Mouse (Mus musculus): Measurements from ENCODE around the gene Vmn1r37. TPM values are rescaled to one million over a fixed set of nuclear protein-coding genes. Genes with fewer than 3 reads are reported as not detected.

Vmn1r37 gene
- not detected in 2 replicates for polyA plus RNA-seq (2012; rRNA removed)

DNA sequence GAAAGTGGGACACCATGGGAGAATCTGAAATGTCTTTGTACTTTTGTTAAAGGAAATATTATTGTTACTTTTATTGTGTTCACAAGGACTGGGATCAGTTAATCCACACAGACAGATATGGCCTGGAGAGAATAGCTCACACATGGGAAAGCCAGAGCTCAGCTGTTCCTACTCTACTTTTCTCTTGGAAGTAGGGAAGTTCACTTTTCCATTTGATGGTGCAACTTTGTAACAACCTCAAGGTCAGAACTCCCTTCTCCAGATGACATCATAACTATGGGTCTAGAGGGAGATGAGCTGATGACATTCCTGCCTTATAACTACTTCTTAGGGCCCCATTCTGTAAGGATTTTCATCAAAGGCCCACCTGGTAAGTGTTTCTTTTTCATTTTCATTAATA, at the start of gene Vmn1r37:
Gene Vmn1r37, plus strand, starts transcription at position 301 of the 400 bp plus-strand sequence.

DNA sequence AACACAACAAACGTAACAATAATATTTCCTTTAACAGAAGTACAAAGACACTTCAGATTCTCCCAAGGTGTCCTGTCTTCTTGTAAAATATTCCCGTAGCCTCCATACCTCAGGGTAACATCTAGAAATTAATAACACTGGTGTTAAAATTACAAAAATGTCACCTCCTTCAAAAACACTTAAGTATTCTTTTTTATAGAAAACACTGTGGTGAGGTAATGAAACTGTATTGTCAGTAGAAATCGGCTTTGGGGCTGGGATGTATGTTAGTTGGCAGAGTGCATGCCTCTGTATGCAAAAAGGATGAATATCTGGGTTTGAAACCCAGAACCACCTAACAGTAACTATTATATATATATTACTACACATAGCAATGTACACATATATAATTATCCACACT, 43.4 kb upstream of the Vmn1r37 start, which contains the start of gene Vmn1r35:
Gene Vmn1r35, minus strand, starts transcription at position 101 of the 400 bp plus-strand sequence.

DNA sequence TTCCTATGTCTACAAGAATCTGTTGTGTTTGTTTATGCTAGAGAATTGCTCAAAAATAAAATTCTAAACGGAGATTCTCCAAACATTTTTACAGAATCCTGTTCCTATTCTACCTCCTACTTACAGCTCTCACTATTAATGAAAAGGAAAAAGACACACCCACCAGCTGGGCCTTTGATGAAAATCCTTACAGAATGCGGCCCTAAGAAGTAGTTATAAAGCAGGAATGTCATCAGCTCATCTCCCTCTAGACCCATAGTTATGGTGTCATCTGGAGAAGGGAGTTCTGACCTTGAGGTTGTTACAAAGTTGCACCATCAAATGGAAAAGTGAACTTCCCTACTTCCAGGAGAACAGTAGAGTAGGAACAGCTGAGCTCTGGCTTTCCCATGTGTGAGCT, 10.1 kb upstream of the Vmn1r37 start, which contains the start of gene Vmn1r36:
Gene Vmn1r36, minus strand, starts transcription at position 101 of the 400 bp plus-strand sequence.

DNA sequence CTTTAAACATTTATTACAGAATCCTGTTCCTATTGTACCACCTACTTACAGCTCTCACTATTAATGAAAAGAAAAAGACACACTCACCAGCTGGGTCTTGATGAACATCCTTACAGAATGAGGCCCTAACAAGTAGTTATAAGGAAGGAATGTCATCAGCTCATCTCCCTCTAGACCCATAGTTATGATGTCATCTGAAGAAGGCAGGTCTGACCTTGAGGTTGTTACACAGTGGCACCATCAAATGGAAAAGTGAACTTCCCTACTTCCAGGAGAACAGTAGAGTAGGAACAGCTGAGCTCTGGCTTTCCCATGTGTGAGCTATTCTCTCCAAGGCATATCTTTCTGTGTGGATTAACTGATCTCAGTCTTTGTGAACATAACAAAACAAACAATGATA, 53.3 kb downstream of the Vmn1r37 start, which contains the start of gene Vmn1r38:
Gene Vmn1r38, minus strand, starts transcription at position 101 of the 400 bp plus-strand sequence.

Other genes starting within 250 kb of the Vmn1r37 start
- gene Mad2l1, start 194.0 kb upstream of the Vmn1r37 start, polyA plus RNA-seq (2012; rRNA removed): 53.2 and 60.0 TPM in 2 replicates
- gene Vmn1r32, start 169.3 kb upstream of the Vmn1r37 start, polyA plus RNA-seq (2012; rRNA removed): not detected in 2 replicates
- gene Vmn1r33, start 111.1 kb upstream of the Vmn1r37 start, polyA plus RNA-seq (2012; rRNA removed): not detected in 2 replicates
- not detected in 2 replicates for gene Vmn1r34, start 85.5 kb upstream of the Vmn1r37 start, polyA plus RNA-seq (2012; rRNA removed)
- not detected in 2 replicates for gene Vmn1r35, start 43.5 kb upstream of the Vmn1r37 start, polyA plus RNA-seq (2012; rRNA removed)
- gene Vmn1r36, start 10.2 kb upstream of the Vmn1r37 start, polyA plus RNA-seq (2012; rRNA removed): not detected in 2 replicates
- gene Vmn1r38, start 53.2 kb downstream of the Vmn1r37 start, polyA plus RNA-seq (2012; rRNA removed): not detected in 2 replicates
- gene Vmn1r39, start 81.2 kb downstream of the Vmn1r37 start, polyA plus RNA-seq (2012; rRNA removed): not detected in 2 replicates
- gene Gng12, start 167.0 kb downstream of the Vmn1r37 start, polyA plus RNA-seq (2012; rRNA removed): 10.5 and 12.9 TPM in 2 replicates

Measured in liver, embryonic 14 days (tissue).